Mouse (Mus musculus) heart, embryonic 14.5 days (tissue): ENCODE data around the gene Sik3. TPM values are rescaled to one million over a fixed set of nuclear protein-coding genes. Genes with fewer than 3 reads are reported as not detected.

ENCODE experiments used
- ATAC-seq: fragments of 200-750 bp; cut with Nextera tagmentation; 2 replicates; pipeline ENCODE4 v1.8.0; 2017; ENCODE audit warnings: low read depth, moderate TSS enrichment; ENCODE audit not compliant: insufficient number of reproducible peaks, insufficient read depth, low FRiP score
- H3K27ac ChIP-seq, 2 experiments: fragments of 200-500 bp in 1 of 2; fragments of 300-500 bp in 1 of 2; sonication (generic) in 1 of 2; replicated peaks in 1 of 2; 2 replicates each; pipeline ENCODE4 v1.5.1; 2012 to 2014; ENCODE audit warnings: low read depth in 2 of 2, low read length in 2 of 2, control low read depth in 1 of 2, mild to moderate bottlenecking in 1 of 2, mixed read lengths in 1 of 2; ENCODE audit not compliant: control insufficient read depth in 1 of 2, insufficient read depth in 1 of 2
- H3K27me3 ChIP-seq: fragments of 300-500 bp; sonication (generic); 2 replicates; pipeline ENCODE4 v1.6.1; 2014; ENCODE audit warnings: mild to moderate bottlenecking, low read length, control low read depth; ENCODE audit not compliant: control insufficient read depth, insufficient read depth
- H3K36me3 ChIP-seq: fragments of 300-500 bp; sonication (generic); 2 replicates; pipeline ENCODE4 v1.6.1; 2014; ENCODE audit warnings: mild to moderate bottlenecking, control low read depth, low read length, mixed read lengths; ENCODE audit not compliant: control insufficient read depth, insufficient read depth
- H3K4me1 ChIP-seq, 2 experiments: fragments of 200-500 bp in 1 of 2; fragments of 300-500 bp in 1 of 2; sonication (generic) in 1 of 2; 2 replicates each; pipeline ENCODE4 v1.6.1; 2012 to 2014; ENCODE audit warnings: low read length in 2 of 2, control low read depth in 1 of 2, mixed read lengths in 1 of 2; ENCODE audit not compliant: control insufficient read depth in 2 of 2, insufficient read depth in 2 of 2
- H3K4me2 ChIP-seq: fragments of 300-500 bp; sonication (generic); 2 replicates; pipeline ENCODE4 v1.6.1; 2014; ENCODE audit warnings: mild to moderate bottlenecking, low read length
- H3K4me3 ChIP-seq, 2 experiments: fragments of 200-500 bp in 1 of 2; fragments of 300-500 bp in 1 of 2; sonication (generic) in 1 of 2; 2 replicates each; pipeline ENCODE4 v1.5.1; 2012 to 2014; ENCODE audit warnings: low read length in 2 of 2, mild to moderate bottlenecking in 2 of 2, control low read depth in 1 of 2, low read depth in 1 of 2, moderate library complexity in 1 of 2; ENCODE audit not compliant: control insufficient read depth in 1 of 2, insufficient read depth in 1 of 2
- H3K9ac ChIP-seq: fragments of 300-500 bp; sonication (generic); 2 replicates; pipeline ENCODE4 v1.6.1; 2014; ENCODE audit warnings: mild to moderate bottlenecking, low read length
- H3K9me3 ChIP-seq: fragments of 300-500 bp; sonication (generic); 2 replicates; pipeline ENCODE4 v1.6.1; 2016; ENCODE audit warnings: low read length, control low read depth; ENCODE audit not compliant: control insufficient read depth
- WGBS: fragments of 180-500 bp; shearing (Covaris S2); extraction: QIAGEN DNeasy Blood & Tissue Kit; methylation state at CpG from one replicate; pipeline ENCODE4 v1.1.7; 2014; 5-methylcytosine and 5-hydroxymethylcytosine counted together
- polyA plus RNA-seq: library from polyadenylated mRNA; unstranded; fragments of >200 nt; fragmentation: Nextera tagmentation; extraction: Ambion mirVana; gene quantifications from 2 replicates; pipeline ENCODE4 v1.2.1, GENCODE M21; 2014

Sik3 gene
- polyA plus RNA-seq, 1 experiment from 2014 or later = 14.1 TPM

DNA sequence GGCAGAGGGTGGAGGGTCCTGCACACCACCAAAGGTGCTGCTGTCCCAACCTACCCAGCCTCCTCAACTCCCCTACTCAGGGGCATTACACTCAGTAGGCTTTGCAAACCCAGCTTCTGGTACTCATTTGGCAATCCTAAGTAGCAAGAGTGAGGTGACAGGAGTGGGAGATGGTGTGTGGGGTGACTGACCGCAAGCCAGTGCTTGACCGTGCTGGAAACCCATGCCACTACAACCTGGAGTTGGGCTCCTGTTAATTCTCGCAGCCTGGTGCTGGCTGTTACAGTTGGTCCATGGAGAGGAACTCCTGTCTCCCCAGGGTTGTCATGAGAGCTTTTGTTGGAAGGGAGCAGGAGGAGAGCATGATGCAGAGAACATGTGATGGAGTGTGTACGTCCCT lies 258.2 kb downstream of the Sik3 start:
- Histone ChIP-seq H3K4me2 (no peak overlapping the region), H3K27me3 (peaks cover 33% of the 10 kb centered on the region), H3K4me1 (peaks cover 4 to 7% of the 10 kb centered on the region in 2 experiments; a peak in 2 of 4 replicates), H3K9me3 (no peaks in the 10 kb centered on the region), H3K9ac (no peak overlapping the region), H3K4me3 (no peak overlapping the region), H3K36me3 (peaks cover 13% of the 10 kb centered on the region), H3K27ac (no peak overlapping the region)
- no peak for ATAC-seq
- 82% methylated on average over 4 of the region's 4 CpGs for WGBS

DNA sequence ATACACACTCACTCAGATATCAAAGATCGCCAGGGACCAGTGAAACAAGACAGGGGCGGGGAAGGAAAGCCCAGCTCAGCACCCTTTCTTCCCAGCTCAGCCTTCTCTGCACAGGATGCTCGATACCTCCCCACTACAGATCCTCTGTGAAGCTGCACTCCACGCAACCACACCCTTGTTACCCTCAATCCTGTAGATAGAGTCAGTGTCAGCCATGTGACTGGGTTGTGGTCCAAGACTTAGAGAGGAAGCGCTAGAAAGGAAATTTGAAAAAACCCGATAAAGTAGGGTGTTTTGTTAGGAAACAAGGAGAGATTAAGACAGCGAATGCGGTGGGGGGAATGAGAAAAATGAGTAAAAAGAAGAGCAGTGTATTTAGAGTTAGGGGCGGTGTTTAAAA lies 259.4 kb downstream of the Sik3 start:
- H3K4me3 ChIP-seq = no peak overlapping the region

DNA sequence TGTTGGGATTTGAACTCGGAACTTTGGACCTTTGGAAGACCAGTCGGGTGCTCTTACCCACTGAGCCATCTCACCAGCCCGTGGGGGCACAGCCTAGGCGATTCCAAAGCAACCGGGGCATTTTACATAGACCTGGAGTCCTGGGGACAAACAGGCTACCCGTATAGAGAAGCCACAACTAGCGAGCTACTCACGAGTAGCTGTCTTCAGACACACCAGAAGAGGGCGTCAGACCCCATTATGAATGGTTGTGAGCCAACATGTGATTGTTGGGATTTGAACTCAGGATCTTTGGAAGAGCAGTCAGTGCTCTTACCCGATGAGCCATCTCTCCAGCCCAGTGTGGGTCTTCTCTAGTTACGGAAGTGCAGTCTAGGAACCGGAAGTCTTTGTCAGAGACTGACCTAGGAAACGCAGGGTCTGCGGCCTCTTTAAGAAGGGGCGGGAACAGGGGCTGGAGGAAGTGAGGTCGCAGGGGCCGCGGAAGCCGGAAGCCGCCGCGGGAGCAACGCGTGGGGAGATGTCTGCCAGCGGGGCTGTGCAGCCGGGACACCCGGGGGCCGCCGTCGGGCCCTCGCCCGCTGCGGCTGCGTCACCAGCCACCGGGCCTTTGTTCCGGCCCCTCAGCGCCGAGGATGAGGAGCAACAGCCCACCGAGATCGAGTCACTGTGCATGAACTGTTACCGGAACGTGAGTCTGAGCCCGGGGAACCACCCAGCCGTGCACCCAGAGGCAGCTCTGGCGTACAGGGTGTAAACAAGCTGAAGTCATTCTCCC lies 260.2 kb downstream of the Sik3 start, which contains the start of gene Zpr1:
Zpr1 (plus strand) TSS at position 388 of the 778 bp plus-strand sequence.
- H3K9ac ChIP-seq = peak within 1 kb of the TSS; percentile 84
- H3K4me2 ChIP-seq = peak within 1 kb of the TSS; percentile 83
- ATAC-seq = peak; percentile 87
- H3K27me3 ChIP-seq = peaks cover 28% of the 10 kb centered on the region
- no peaks in the 10 kb centered on the region for H3K9me3 ChIP-seq
- H3K4me1 ChIP-seq = peaks cover 4 to 7% of the 10 kb centered on the region in 2 experiments; a peak in 2 of 4 replicates
- H3K36me3 ChIP-seq = peaks cover 34% of the 10 kb centered on the region
- H3K4me3 ChIP-seq = peak within 1 kb of the TSS; percentile 61 to 90
- WGBS = 5% methylated on average over 45 of the region's 45 CpGs
- H3K27ac ChIP-seq = peak within 1 kb of the TSS; percentile 12 to 40; a peak in 3 of 4 replicates

More for the DNA sequence above, 259.4 kb downstream of the Sik3 start:
- H3K4me2 ChIP-seq = peak overlapping the region; percentile 83
- no peaks in the 10 kb centered on the region for H3K9me3 ChIP-seq
- no peak; the same call in 1 of the 2 replicates for ATAC-seq
- peaks cover 26% of the 10 kb centered on the region for H3K36me3 ChIP-seq
- whole genome bisulfite sequencing = 64% methylated on average over 9 of the region's 9 CpGs
- H3K9ac ChIP-seq = no peak overlapping the region
- peaks cover 33% of the 10 kb centered on the region for H3K27me3 ChIP-seq
- peaks cover 4 to 7% of the 10 kb centered on the region in 2 experiments; a peak in 2 of 4 replicates for H3K4me1 ChIP-seq
- no peak overlapping the region for H3K27ac ChIP-seq

Other genes starting within 250 kb of the Sik3 start
- 12.7 and 14.3 TPM in 2 replicates for gene Cep164, start 184.1 kb upstream of the Sik3 start, polyA plus RNA-seq
- gene Bace1, start 174.2 kb upstream of the Sik3 start, polyA plus RNA-seq = 21.8 and 22.9 TPM in 2 replicates
- gene Pcsk7, start 106.3 kb upstream of the Sik3 start, polyA plus RNA-seq = 12.1 and 13.5 TPM in 2 replicates
- 42.9 and 45.5 TPM in 2 replicates for gene Rnf214, start 105.9 kb upstream of the Sik3 start, polyA plus RNA-seq
- 122 and 143 TPM in 2 replicates for gene Tagln, start 76.8 kb upstream of the Sik3 start, polyA plus RNA-seq
- gene Sidt2, start 57.6 kb upstream of the Sik3 start, polyA plus RNA-seq = 36.5 and 43.9 TPM in 2 replicates
- 141 and 148 TPM in 2 replicates for gene Pafah1b2, start 130 bp upstream of the Sik3 start, polyA plus RNA-seq
- gene Apoa1, start 215.8 kb downstream of the Sik3 start, polyA plus RNA-seq = 0.59 and 1.5 TPM in 2 replicates
- gene Apoc3, start 222.8 kb downstream of the Sik3 start, polyA plus RNA-seq = not detected in 2 replicates
- gene Apoa4, start 227.9 kb downstream of the Sik3 start, polyA plus RNA-seq = not detected in 2 replicates